Mouse (Mus musculus) cerebellum, adult 18-20 months (tissue): ENCODE results near the gene Acp6.
"Not testable (repeated sequence)": the region's sequence is repeated elsewhere in the genome, so short reads cannot be mapped to it uniquely, and the experiment has no call there.

Experiments used
- DNase-seq, 2 experiments: peaks; one replicate each; pipeline ENCODE4 v3.0.0; 2021

Acp6 gene

DNA sequence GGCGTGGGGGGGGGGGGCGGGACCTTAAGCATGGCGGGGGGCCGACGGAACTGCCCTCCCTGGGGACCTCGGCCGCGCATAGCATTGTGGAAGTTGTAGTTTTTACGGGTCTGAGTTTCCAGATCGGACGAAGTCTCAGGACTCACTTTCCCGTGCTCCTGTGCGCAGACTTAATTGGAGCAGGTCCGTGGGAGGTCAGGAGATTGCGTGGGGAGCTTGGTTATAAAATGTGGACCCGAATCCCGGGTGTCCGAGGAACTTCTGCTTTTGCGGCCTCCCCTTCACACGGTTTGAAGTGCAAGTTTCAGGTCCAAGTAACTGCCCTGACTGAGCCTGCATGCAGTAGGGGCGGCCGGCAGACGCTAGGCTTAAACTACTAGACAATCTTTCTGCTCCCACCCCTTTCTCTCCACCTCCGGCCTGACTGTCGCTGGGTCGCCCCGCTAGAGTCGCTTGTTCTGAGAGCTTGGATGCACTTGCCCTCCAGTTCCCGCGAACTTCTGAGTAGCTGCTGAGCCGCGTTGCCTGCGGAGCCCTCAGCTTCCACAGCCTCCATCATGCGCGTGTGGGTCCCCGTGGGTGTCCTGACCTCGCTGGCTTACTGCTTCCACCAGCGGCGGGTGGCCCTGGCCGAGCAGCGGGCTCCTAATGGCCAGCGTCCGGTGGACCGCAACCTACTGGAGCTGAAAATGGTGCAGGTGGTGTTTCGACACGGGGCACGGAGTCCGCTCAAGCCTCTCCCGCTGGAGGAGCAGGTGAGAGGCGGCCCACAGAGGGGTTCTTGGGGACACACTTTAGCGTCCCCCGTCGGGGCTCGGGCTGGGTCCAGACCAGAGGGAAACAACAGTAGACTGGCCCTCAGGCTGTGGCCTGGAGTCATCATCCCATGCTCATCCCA is at the start of gene Acp6:
Gene Acp6, plus strand, starts transcription at position 167 of the 898 bp plus-strand sequence.
- peak; percentile 87 to 92 for DNase-seq

GRCm38 (mm10) chr3:97117511-97117910 is 41.1 kb upstream of the Acp6 start:
- DNase-seq, result no peak

GRCm38 (mm10) chr3:97118313-97118712 is 40.3 kb upstream of the Acp6 start:
- DNase-seq, result no peak

DNA sequence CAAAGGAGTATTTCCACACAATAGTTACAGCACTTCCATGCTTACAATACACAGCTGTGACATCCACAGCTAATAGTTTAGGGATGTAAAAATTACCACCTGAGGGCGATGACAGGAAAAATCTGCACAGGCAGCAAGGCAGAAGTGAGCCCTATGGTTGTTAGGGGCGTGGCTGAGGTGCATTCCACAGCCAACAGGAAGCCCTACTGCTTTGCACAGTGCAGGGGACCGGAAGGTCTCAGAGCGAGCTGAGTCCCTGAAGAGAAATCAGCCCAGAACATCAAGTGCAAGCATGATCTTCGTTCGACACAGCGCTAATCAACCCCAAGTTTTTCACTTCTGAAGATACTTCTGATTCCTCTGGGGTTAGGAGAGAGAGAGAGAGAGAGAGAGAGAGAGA is 34.4 kb upstream of the Acp6 start:
- DNase-seq, result no peak

GRCm38 (mm10) chr3:97129410-97129809 is 29.2 kb upstream of the Acp6 start:
- DNase-seq, result no peak

GRCm38 (mm10) chr3:97137666-97138065 is 20.9 kb upstream of the Acp6 start:
- DNase-seq, result not testable (repeated sequence)

DNA sequence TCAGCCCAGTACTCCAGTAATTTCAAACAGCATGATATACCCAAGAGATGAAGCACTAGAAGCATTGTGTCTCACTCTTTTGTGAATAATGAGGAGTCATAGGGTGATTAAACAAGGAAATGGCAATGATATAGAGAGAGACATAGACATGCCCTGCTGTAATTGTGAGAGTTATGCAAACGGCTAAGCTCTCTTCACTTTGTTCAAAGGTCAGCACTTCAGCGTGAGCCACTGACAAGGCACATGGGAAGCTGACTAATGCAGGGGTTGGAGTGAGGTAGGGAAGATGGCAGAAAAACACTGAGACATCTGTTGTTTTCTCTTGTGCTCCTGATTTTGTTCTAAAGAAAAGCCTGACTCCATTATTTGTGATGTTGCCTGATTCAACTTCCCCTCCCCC is 7.5 kb upstream of the Acp6 start:
- DNase-seq, result no peak

DNA sequence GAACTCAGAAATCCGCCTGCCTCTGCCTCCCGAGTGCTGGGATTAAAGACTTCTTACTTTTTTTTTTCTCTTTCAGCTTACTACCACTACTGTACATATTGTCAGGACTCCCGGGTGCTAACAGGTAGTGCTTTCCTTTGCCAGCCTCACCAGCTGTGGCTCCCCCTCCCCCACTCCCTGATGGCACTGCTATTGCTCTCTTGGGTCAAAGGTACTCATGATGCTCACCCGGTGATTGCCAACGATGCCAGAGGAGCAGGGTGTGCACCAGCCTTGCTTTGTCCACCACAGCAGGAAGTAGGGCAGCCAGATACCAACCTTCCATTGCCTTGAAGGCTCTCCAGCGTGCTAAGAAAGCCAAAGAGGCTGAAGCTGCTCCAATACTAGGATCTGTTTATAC is 2.1 kb upstream of the Acp6 start:
- peak in 1 of 2 experiments; percentile 14 for DNase-seq

GRCm38 (mm10) chr3:97157308-97157707 is 1.3 kb upstream of the Acp6 start:
- no peak for DNase-seq

DNA sequence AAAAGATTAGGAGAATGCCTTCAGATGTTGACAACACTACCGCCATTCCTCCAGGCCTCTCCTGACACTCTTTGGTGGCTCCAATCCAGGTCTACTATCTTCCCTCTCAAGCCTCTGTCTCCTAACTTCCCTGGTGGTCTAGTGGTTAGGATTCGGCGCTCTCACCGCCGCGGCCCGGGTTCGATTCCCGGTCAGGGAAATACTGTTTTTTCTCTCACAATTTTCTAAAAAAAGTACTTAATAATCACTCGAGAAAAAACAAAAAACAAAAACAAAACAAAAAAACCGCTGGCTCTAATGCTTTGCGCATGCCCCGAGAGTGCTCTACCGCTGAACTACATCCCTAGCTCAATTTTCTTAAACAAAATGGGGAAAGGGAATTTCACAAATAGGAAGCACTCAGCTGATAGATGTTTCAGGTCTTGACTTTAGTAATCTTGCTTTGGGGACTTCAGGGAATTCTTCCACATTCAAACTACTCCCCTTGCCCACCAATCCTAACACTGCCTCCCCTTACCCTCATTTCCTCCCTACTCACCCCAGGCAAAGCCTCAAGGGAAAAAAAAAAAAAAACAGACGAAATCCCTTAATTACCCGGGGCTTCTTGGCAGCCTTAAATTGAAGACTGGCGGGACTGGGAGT is 498 bp upstream of the Acp6 start:
- peak; percentile 81 to 90 for DNase-seq

- DNase-seq, result no peak
Observed at GRCm38 (mm10) chr3:97159509-97159850, 903 bp downstream of the Acp6 start.

GRCm38 (mm10) chr3:97159986-97160385 is 1.4 kb downstream of the Acp6 start:
- DNase-seq, result no peak

GRCm38 (mm10) chr3:97160908-97161307 is 2.3 kb downstream of the Acp6 start:
- peak; percentile 9 to 18 for DNase-seq

DNA sequence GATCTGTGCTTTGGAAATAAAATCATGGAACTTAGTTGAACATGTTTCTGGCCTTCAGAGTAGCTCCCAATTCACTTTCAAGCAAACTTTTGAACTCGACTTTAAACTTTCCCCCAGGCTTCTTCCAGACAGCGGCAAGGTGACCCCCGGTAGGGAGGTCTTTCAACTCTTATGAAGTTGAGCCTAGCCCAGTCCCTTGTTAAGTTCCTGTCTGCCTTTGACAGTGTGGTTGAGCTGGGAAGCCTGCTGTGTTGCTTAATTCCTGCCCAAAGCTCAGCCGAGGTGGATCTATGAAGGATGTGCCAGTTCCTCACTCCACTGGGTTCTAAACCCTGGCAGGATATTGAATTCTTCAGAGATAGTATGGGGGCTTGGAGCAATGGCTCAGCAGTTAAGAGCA is 3.2 kb downstream of the Acp6 start:
- DNase-seq, result no peak

DNA sequence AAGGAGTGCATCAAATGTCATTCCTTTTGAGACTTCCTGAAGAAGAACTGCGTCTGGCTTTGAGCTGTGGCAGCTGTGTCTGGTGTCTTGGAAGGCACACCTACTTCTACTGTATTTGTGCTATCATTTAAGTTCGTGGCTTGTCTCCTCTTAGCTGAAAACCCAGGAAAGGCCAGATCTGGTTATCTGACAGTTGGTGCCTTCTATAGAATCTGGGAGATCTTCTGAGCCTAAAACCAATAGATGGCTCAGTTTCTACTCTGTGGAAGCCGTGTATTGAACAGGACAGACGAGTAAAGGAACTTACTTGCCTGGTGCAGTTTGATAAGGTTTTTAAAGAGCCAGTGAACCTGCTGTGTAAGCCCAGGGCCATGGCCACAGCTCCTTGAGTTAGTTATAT is 5.9 kb downstream of the Acp6 start:
- no peak for DNase-seq

GRCm38 (mm10) chr3:97167126-97167525 is 8.5 kb downstream of the Acp6 start:
- DNase-seq, result no peak

DNA sequence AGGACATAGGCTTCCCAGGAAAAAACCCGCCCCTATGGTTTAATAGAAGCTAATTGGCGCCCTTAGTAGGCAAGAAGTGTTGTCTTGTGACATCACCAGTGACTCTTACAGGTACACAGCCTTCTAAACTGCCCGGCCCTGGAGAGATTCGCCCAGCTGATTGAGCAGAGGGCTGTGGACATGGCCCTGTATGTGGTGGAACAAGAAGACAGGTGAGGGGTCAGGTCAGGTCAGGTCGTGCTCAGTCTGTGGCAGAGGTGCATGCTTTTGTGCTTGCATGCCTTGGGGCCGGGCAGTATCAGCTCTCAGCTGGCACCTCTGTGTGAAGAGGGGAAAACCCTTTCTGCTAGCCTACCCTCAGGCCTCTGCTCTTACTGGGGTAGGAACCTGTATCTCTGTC is 13.0 kb downstream of the Acp6 start:
- DNase-seq, result no peak

GRCm38 (mm10) chr3:97172231-97172630 is 13.7 kb downstream of the Acp6 start:
- no peak for DNase-seq

- DNase-seq, result no peak
Observed at GRCm38 (mm10) chr3:97172632-97173031, 14.1 kb downstream of the Acp6 start.

DNA sequence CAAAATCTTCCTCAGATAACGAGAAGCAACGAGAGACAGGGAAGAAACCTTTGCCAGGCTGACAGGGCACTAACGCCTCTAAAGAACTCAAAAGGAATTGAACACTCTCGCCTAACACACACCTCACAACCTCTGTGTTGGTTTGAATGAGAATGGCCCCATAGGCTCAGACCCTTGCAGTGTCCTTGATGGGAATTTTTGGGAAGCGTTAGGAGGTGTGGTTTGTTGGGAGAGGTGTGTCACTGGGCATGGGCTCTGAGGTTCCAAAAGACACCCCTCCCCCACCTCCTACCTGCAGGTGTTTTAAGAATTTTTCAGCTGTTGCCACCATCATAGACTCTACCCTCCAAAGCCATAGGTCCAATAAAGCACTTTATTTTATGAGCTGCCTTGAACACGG is 20.3 kb downstream of the Acp6 start:
- no peak for DNase-seq

DNA sequence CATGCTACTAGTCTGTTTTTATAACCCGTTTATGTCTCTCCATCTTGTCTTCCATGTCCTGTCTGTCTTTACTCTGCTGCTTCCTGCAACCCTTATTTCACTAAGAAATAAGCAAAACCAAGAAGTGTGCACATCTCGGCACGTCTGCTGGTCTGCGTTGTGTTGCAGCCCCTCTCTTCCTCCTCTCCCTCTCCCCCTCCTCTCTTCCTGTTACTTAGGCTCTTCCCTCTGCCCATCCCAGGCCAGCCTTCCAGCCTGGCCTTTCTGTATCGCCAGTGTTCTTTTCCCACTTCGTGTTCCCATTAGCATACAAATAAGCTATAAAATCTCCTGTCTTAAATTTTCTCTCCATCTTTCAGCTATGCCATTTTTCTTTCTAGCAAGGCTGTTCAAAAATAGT is 21.9 kb downstream of the Acp6 start:
- no peak for DNase-seq

GRCm38 (mm10) chr3:97183810-97184209 is 25.2 kb downstream of the Acp6 start:
- DNase-seq, result peak; percentile 19 to 28

DNA sequence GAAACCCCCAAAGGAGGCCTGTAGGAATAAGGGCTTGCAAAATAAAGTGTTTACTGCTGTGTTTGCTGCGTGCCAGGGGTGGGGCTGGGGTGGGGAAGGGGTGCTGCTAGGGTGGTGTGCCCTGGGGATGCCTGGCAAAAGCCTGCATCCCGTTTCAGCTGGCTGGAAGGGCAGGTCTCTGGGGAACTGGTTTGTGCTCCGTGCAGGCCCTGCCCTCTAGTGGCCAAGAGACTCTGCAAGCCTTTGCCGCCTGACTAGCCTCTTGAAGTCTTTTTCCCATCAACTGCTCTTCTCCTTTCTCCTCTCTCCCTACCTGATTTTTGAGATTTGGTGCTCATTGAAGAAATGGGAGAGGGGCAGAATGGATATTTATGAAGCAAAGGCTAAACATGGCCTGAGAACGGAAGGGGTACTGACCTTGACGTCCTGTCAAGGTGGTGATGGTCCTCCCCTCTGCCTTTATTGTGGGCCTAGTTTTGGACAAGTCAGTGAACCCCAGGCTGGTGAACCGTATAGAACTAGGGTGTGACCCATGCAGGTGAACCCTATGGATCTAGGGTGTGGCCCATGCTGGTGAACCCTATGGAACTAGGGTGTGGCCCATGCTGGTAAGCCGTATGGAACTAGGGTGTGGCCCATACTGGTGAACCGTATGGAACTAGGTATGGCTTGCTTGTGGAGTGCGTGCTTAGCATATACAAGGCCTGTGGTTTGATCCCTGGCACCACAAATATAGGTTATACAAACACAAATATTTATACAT is 26.7 kb downstream of the Acp6 start:
- peak; percentile 73 to 75 for DNase-seq

DNA sequence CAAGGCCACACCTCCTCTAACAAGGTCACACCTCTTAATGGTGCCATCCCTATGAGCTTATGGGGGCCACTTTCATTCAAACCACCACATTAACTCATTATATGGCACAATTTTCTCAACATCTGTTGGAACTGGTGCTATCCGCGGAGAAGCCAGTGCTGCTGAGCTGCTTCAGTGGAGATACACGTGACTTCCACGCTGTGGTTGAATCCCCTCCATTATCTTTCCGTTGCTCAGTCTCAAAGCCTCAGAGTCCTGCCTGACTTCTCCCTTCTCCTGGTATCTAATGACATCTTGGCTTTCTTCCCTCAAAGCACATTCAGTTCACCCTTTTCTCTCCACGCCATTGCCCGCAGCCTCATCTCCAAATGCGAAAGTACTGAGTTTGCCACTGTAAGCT is 38.0 kb downstream of the Acp6 start:
- no peak for DNase-seq
